Mouse (Mus musculus): ENCODE data around the gene Pex10. TPM values are rescaled to one million over a fixed set of nuclear protein-coding genes. Genes with fewer than 3 reads are reported as not detected.

The Pex10 gene
- polyA plus RNA-seq, 1 experiment from 2014 or later, result 5.6 TPM

GRCm38 (mm10) chr4:155064474-155064873 lies 2.3 kb upstream of the Pex10 start:
- H3K36me3 ChIP-seq (ENCODE audit: control insufficient read depth, insufficient read depth, low read length), result peaks cover 15% of the 10 kb centered on the region
- H3K4me3 ChIP-seq (ENCODE audit: control insufficient read depth in 1 of 2, insufficient read depth in 1 of 2, low read depth in 1 of 2, low read length in 2 of 2), result no peak overlapping the region
- no peak for ATAC-seq (ENCODE audit: insufficient number of reproducible peaks, insufficient read depth, low FRiP score, low read depth)
- no peaks in the 10 kb centered on the region for H3K9me3 ChIP-seq (ENCODE audit: control insufficient read depth, low read length)
- 0 out of 2 replicates have a peak, but pooled peaks cover 2% of the 10 kb centered on the region for H3K27me3 ChIP-seq (ENCODE audit: control insufficient read depth, insufficient read depth, low read length)
- 61% methylated on average over 2 of the region's 2 CpGs for WGBS
- H3K27ac ChIP-seq (replicated peaks in 1 of 2; ENCODE audit: control insufficient read depth in 1 of 2, insufficient read depth in 1 of 2, low read depth in 2 of 2, low read length in 2 of 2), result no peak overlapping the region
- H3K4me2 ChIP-seq (ENCODE audit: low read length), result no peak overlapping the region
- peaks cover 9 to 19% of the 10 kb centered on the region in 2 experiments; a peak in 3 of 4 replicates for H3K4me1 ChIP-seq (ENCODE audit: control insufficient read depth in 2 of 2, insufficient read depth in 2 of 2, low read length in 2 of 2)
- no peak overlapping the region for H3K9ac ChIP-seq (ENCODE audit: low read length)

GRCm38 (mm10) chr4:155065970-155066833 lies 614 bp upstream of the Pex10 start:
- Histone ChIP-seq H3K27me3 (ENCODE audit: control insufficient read depth, insufficient read depth, low read length) (no peaks in the 10 kb centered on the region), H3K27ac (replicated peaks in 1 of 2; ENCODE audit: control insufficient read depth in 1 of 2, insufficient read depth in 1 of 2, low read depth in 2 of 2, low read length in 2 of 2) (peak overlapping the region; percentile 23 to 78; a peak in 3 of 4 replicates), H3K4me2 (ENCODE audit: low read length) (peak overlapping the region; percentile 96), H3K9me3 (ENCODE audit: control insufficient read depth, low read length) (no peaks in the 10 kb centered on the region), H3K4me3 (ENCODE audit: control insufficient read depth in 1 of 2, insufficient read depth in 1 of 2, low read depth in 1 of 2, low read length in 2 of 2) (peak overlapping the region; percentile 35 to 76), H3K9ac (ENCODE audit: low read length) (peak overlapping the region; percentile 56), H3K4me1 (ENCODE audit: control insufficient read depth in 2 of 2, insufficient read depth in 2 of 2, low read length in 2 of 2) (peaks cover 9 to 18% of the 10 kb centered on the region in 2 experiments; a peak in 3 of 4 replicates), H3K36me3 (ENCODE audit: control insufficient read depth, insufficient read depth, low read length) (peaks cover 32% of the 10 kb centered on the region)
- ATAC-seq (ENCODE audit: insufficient number of reproducible peaks, insufficient read depth, low FRiP score, low read depth), result no peak
- WGBS, result 4% methylated on average over 15 of the region's 15 CpGs

- H3K9me3 ChIP-seq (ENCODE audit: control insufficient read depth, low read length), result no peaks in the 10 kb centered on the region
- no peak for ATAC-seq (ENCODE audit: insufficient number of reproducible peaks, insufficient read depth, low FRiP score, low read depth)
- H3K4me3 ChIP-seq (ENCODE audit: control insufficient read depth in 1 of 2, insufficient read depth in 1 of 2, low read depth in 1 of 2, low read length in 2 of 2), result no peak overlapping the region
- H3K4me1 ChIP-seq (ENCODE audit: control insufficient read depth in 2 of 2, insufficient read depth in 2 of 2, low read length in 2 of 2), result peaks cover 7 to 15% of the 10 kb centered on the region in 2 experiments; a peak in 3 of 4 replicates
- H3K27ac ChIP-seq (replicated peaks in 1 of 2; ENCODE audit: control insufficient read depth in 1 of 2, insufficient read depth in 1 of 2, low read depth in 2 of 2, low read length in 2 of 2), result no peak overlapping the region
- no peaks in the 10 kb centered on the region for H3K27me3 ChIP-seq (ENCODE audit: control insufficient read depth, insufficient read depth, low read length)
- H3K4me2 ChIP-seq (ENCODE audit: low read length), result no peak overlapping the region
- H3K36me3 ChIP-seq (ENCODE audit: control insufficient read depth, insufficient read depth, low read length), result peaks cover 55% of the 10 kb centered on the region
- no peak overlapping the region for H3K9ac ChIP-seq (ENCODE audit: low read length)
- 93% methylated on average over 20 of the region's 20 CpGs for WGBS
These were observed 1.6 kb downstream of the Pex10 start for GRCm38 (mm10) chr4:155068357-155068972.

GRCm38 (mm10) chr4:155069191-155069590 lies 2.4 kb downstream of the Pex10 start:
- H3K4me2 ChIP-seq (ENCODE audit: low read length), result no peak overlapping the region
- 79% methylated on average over 6 of the region's 6 CpGs for WGBS
- no peak for ATAC-seq (ENCODE audit: insufficient number of reproducible peaks, insufficient read depth, low FRiP score, low read depth)
- peaks cover 62% of the 10 kb centered on the region for H3K36me3 ChIP-seq (ENCODE audit: control insufficient read depth, insufficient read depth, low read length)
- no peak overlapping the region for H3K27ac ChIP-seq (replicated peaks in 1 of 2; ENCODE audit: control insufficient read depth in 1 of 2, insufficient read depth in 1 of 2, low read depth in 2 of 2, low read length in 2 of 2)
- H3K9me3 ChIP-seq (ENCODE audit: control insufficient read depth, low read length), result no peaks in the 10 kb centered on the region
- no peak overlapping the region for H3K4me3 ChIP-seq (ENCODE audit: control insufficient read depth in 1 of 2, insufficient read depth in 1 of 2, low read depth in 1 of 2, low read length in 2 of 2)
- H3K27me3 ChIP-seq (ENCODE audit: control insufficient read depth, insufficient read depth, low read length), result no peaks in the 10 kb centered on the region
- H3K9ac ChIP-seq (ENCODE audit: low read length), result no peak overlapping the region
- H3K4me1 ChIP-seq (ENCODE audit: control insufficient read depth in 2 of 2, insufficient read depth in 2 of 2, low read length in 2 of 2), result peaks cover 7 to 15% of the 10 kb centered on the region in 2 experiments; a peak in 3 of 4 replicates

- ATAC-seq (ENCODE audit: insufficient number of reproducible peaks, insufficient read depth, low FRiP score, low read depth), result no peak
- H3K36me3 ChIP-seq (ENCODE audit: control insufficient read depth, insufficient read depth, low read length), result peaks cover 72% of the 10 kb centered on the region
- H3K4me3 ChIP-seq (ENCODE audit: control insufficient read depth in 1 of 2, insufficient read depth in 1 of 2, low read depth in 1 of 2, low read length in 2 of 2), result no peak overlapping the region
- no peaks in the 10 kb centered on the region for H3K27me3 ChIP-seq (ENCODE audit: control insufficient read depth, insufficient read depth, low read length)
- H3K4me1 ChIP-seq (ENCODE audit: control insufficient read depth in 2 of 2, insufficient read depth in 2 of 2, low read length in 2 of 2), result peaks cover 7 to 15% of the 10 kb centered on the region in 2 experiments; a peak in 3 of 4 replicates
- WGBS, result 90% methylated on average over 13 of the region's 13 CpGs
- no peak overlapping the region for H3K9ac ChIP-seq (ENCODE audit: low read length)
- no peaks in the 10 kb centered on the region for H3K9me3 ChIP-seq (ENCODE audit: control insufficient read depth, low read length)
- H3K27ac ChIP-seq (replicated peaks in 1 of 2; ENCODE audit: control insufficient read depth in 1 of 2, insufficient read depth in 1 of 2, low read depth in 2 of 2, low read length in 2 of 2), result no peak overlapping the region
- H3K4me2 ChIP-seq (ENCODE audit: low read length), result no peak overlapping the region
These were observed 3.4 kb downstream of the Pex10 start for GRCm38 (mm10) chr4:155070199-155070598.

GRCm38 (mm10) chr4:155070921-155071320 lies 4.1 kb downstream of the Pex10 start:
- WGBS, result 94% methylated on average over 5 of the region's 5 CpGs
- no peak overlapping the region for H3K4me3 ChIP-seq (ENCODE audit: control insufficient read depth in 1 of 2, insufficient read depth in 1 of 2, low read depth in 1 of 2, low read length in 2 of 2)
- no peak overlapping the region for H3K4me2 ChIP-seq (ENCODE audit: low read length)
- H3K36me3 ChIP-seq (ENCODE audit: control insufficient read depth, insufficient read depth, low read length), result peaks cover 80% of the 10 kb centered on the region
- no peaks in the 10 kb centered on the region for H3K9me3 ChIP-seq (ENCODE audit: control insufficient read depth, low read length)
- no peak for ATAC-seq (ENCODE audit: insufficient number of reproducible peaks, insufficient read depth, low FRiP score, low read depth)
- no peak overlapping the region for H3K9ac ChIP-seq (ENCODE audit: low read length)
- H3K27me3 ChIP-seq (ENCODE audit: control insufficient read depth, insufficient read depth, low read length), result no peaks in the 10 kb centered on the region
- peaks cover 7 to 15% of the 10 kb centered on the region in 2 experiments; a peak in 3 of 4 replicates for H3K4me1 ChIP-seq (ENCODE audit: control insufficient read depth in 2 of 2, insufficient read depth in 2 of 2, low read length in 2 of 2)
- H3K27ac ChIP-seq (replicated peaks in 1 of 2; ENCODE audit: control insufficient read depth in 1 of 2, insufficient read depth in 1 of 2, low read depth in 2 of 2, low read length in 2 of 2), result no peak overlapping the region

GRCm38 (mm10) chr4:155074418-155074817 lies 7.6 kb downstream of the Pex10 start:
- Histone ChIP-seq H3K36me3 (ENCODE audit: control insufficient read depth, insufficient read depth, low read length) (peaks cover 97% of the 10 kb centered on the region), H3K9ac (ENCODE audit: low read length) (no peak overlapping the region), H3K9me3 (ENCODE audit: control insufficient read depth, low read length) (no peaks in the 10 kb centered on the region), H3K27me3 (ENCODE audit: control insufficient read depth, insufficient read depth, low read length) (no peaks in the 10 kb centered on the region), H3K27ac (replicated peaks in 1 of 2; ENCODE audit: control insufficient read depth in 1 of 2, insufficient read depth in 1 of 2, low read depth in 2 of 2, low read length in 2 of 2) (no peak overlapping the region), H3K4me3 (ENCODE audit: control insufficient read depth in 1 of 2, insufficient read depth in 1 of 2, low read depth in 1 of 2, low read length in 2 of 2) (no peak overlapping the region), H3K4me1 (ENCODE audit: control insufficient read depth in 2 of 2, insufficient read depth in 2 of 2, low read length in 2 of 2) (no peaks in the 10 kb centered on the region), H3K4me2 (ENCODE audit: low read length) (no peak overlapping the region)
- WGBS, result 82% methylated on average over 9 of the region's 9 CpGs
- no peak for ATAC-seq (ENCODE audit: insufficient number of reproducible peaks, insufficient read depth, low FRiP score, low read depth)

All from heart, embryonic 14.5 days (tissue).